Mouse (Mus musculus) c-Kit-positive CD71-positive TER-119-negative erythroid progenitor cells, embryonic 14.5 days (primary cell): ENCODE measurements at regions not wholly inside any gene's neighbourhood (a gene's known extent, or its start where the extent isn't known, plus 50 kb on each side); places are given as distances from the start of the nearest gene placed in this dataset.
A peak's percentile ranks its signal among the peaks of the same experiment; 100 is the strongest.

ENCODE experiments used
- DNase-seq: peaks from one replicate; pipeline ENCODE4 v3.0.0-alpha.2; 2013; ENCODE audit warnings: low read depth

GRCm38 (mm10) chr7:37337616-37338015 lies 435.8 kb downstream of the Zfp536 start:
- DNase-seq, result no peak

DNA sequence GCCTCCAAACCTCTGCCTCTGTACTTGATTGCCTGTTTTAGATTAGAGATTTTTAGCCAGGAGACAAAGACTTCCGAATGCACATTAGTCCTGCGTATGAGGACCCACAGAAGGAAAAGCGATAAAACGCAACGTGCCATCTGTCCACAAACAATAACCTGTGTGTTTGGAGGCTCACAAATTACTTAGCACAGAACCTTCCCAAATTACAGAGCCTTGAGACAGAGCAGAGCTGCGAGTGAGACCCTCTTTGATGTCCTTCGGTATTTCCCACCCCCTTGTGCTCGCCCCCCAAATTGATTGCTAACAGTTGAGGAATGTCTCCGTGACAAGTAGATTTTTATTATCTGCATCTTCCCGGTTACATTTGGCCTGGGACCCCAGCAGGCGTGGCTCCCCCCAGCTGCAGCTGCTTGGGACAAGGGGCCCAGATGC lies 435.4 kb downstream of the Zfp536 start:
- DNase-seq, result no peak

- DNase-seq, result no peak
Measured at GRCm38 (mm10) chr7:37342613-37343012, 430.8 kb downstream of the Zfp536 start.

- DNase-seq, result no peak
Measured at GRCm38 (mm10) chr7:37343021-37343593, 430.3 kb downstream of the Zfp536 start.

- no peak for DNase-seq
Measured at GRCm38 (mm10) chr7:37343691-37344233, 429.7 kb downstream of the Zfp536 start.

GRCm38 (mm10) chr7:37346041-37346440 lies 427.4 kb downstream of the Zfp536 start:
- DNase-seq, result peak; percentile 14

GRCm38 (mm10) chr7:37357647-37358395 lies 415.6 kb downstream of the Zfp536 start:
- peak; percentile 57 for DNase-seq

DNA sequence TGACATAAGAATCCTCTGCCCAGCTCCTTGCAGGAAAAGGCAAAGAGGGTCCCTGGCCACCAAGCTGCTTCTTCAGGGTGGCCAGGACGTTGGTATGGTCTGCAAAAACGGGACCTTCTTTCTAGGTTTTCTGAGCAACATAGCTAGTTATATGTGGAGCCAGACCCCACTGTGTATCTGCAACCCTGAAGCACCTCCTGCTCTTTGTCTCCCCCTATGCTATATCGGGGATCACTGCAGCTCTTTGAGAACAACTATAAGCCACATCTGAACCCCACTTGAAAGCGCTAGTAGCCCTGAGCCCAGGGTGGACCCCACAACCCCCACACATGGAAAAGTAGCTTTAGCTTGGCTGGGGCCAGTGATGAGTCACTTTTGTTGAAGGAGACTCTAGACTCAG lies 414.9 kb downstream of the Zfp536 start:
- peak; percentile 3 for DNase-seq

GRCm38 (mm10) chr7:37359473-37359872 lies 414.0 kb downstream of the Zfp536 start:
- DNase-seq, result no peak

GRCm38 (mm10) chr7:37360171-37360570 lies 413.3 kb downstream of the Zfp536 start:
- DNase-seq, result no peak

- DNase-seq, result no peak
Measured at GRCm38 (mm10) chr7:37361802-37362441, 411.5 kb downstream of the Zfp536 start.

GRCm38 (mm10) chr7:37362879-37363278 lies 410.6 kb downstream of the Zfp536 start:
- no peak for DNase-seq

DNA sequence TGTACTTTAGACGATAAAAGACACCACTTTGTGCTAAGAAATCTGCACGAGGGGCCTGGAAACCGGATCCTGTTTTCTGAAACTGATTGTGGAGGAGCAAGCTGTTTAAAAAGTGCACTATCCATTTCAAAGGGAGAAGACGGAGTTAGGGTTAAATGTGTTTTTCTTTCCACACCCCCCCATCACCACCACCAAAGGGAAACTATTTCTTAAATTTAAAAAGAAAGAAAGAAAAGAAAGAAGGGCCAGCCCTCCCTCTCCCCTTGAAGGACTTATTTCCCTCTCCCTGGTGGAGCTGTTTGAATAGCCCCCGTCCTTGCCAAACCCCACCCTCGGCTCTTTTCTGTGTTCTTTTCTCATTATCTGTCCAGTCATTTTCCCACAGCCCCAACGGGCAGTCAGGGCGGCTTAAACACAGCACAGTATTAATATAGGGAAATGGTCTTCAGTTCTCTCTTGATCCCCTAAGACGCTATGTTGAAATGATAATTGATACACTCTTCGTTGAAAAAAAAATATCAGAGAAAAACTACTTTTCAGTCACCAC lies 409.7 kb downstream of the Zfp536 start:
- no peak for DNase-seq

DNA sequence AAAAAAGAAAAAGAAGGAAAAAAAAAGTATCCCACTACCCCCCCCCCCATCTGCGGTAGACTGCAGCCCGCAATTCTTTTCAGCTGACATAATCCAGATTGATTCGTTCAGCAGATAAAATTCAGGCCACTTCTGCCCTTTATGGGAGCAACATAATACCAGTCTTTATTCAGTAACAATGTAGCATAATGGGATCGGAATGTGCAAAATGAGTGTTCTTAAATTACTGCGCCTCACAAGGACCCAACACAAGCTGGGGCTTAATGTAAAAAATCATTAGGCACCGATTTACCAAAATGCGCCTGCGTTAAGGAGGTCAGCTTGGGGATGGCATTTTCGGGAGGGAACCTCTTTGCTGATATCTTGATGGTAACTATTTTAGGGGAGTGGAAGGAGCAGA lies 409.2 kb downstream of the Zfp536 start:
- no peak for DNase-seq

DNA sequence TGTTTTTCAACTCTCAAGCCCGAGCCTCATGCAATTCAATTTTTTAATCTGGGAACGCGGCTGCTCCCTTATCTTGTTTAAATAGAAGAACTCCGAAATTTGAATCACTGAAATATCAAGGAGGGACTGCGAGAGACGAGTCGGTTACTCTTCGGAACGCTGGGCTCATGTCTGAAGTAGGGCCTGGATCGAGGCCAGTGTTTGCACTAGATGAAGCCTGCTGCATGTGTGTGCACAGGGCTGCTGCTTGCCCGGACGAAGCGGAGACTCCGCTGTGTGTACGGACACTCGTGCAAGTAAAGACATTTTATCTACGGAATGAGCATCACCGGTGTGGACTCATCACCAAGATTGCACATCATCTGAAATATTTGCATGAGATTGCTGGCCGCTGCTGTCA lies 407.4 kb downstream of the Zfp536 start:
- no peak for DNase-seq

DNA sequence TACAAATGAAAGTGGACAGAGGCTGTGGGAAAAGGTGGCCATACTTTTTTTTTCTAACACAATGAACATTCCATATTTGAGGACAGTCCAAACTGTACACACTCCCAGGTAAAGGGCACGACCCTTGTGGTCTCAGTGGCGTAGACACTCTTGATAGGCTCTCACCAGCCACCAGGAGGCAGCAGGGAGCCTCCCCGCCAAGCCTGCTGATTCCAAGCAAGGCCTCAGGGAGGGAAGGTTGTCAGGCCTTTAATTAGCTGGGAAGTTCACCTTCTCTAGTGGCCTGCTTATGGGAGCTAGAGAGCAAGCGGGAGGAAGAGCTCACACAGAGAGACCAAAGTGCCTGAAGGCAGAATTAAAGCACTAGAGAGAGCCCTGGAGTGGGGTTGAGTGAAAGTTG lies 403.7 kb downstream of the Zfp536 start:
- DNase-seq, result no peak

DNA sequence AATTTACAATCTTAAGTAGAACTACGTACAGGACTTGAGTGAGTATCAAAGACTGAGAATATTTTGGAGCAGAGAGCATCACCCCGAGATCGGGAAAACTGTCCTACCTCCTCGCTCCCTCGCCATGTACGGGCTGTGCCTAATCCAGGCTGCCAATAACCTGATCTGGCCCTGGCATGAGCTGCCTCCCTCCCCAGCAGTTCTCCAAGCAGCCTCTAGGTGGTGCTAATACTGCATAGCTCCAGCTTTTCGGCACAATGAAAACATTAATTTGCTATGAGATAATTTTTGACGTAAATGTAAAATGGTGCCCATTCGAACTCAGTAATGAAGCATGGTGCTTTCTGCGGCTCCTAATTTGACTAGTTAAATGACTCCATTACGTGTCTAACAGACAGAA lies 399.6 kb downstream of the Zfp536 start:
- peak; percentile 14 for DNase-seq

DNA sequence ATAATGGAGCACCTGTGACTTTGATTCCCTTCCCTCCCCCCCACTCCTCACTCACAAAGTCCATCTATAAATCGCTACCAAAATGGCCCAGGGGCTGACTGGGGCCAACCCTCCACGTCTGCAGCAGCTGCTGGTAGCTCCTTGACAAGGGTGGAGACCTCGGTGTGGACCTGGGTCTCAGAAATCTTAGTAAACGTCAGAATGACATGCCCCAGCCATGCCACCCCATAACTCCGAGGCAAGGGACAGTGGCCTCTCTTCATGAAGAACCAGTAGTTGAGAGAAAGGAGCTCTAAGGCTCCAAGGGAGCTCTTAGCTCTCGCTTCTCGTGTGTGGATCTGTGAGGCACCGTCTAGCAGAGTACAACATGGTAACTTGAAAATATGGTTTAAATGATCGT lies 398.4 kb downstream of the Zfp536 start:
- DNase-seq, result no peak

DNA sequence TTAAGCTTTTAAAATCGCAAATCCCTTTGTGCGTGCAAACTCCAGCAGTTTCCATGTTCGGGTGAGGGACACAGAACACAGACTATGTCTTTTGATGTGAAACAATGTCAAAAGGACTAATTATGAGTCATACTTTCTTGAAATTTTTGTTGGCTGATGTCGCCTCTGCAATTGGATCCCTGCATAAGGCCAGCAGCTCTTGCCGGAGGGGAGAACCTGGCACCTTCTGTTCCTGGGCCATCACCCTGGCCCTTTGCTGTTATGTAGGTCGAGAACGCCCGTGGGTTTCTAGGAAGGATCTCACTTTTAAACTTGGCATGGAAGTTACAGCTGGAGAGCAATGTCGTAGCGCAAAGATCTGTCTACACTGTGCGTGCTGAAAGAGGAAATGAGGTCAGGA lies 397.9 kb downstream of the Zfp536 start:
- DNase-seq, result no peak

- no peak for DNase-seq
Measured at GRCm38 (mm10) chr7:37376207-37376606, 397.2 kb downstream of the Zfp536 start.

GRCm38 (mm10) chr7:37377889-37378521 lies 395.4 kb downstream of the Zfp536 start:
- no peak for DNase-seq

- DNase-seq, result no peak
Measured at GRCm38 (mm10) chr7:37387871-37388270, 385.6 kb downstream of the Zfp536 start.
